ENCODE assay signal across 8 mouse cellular contexts in the genomic region with DNA sequence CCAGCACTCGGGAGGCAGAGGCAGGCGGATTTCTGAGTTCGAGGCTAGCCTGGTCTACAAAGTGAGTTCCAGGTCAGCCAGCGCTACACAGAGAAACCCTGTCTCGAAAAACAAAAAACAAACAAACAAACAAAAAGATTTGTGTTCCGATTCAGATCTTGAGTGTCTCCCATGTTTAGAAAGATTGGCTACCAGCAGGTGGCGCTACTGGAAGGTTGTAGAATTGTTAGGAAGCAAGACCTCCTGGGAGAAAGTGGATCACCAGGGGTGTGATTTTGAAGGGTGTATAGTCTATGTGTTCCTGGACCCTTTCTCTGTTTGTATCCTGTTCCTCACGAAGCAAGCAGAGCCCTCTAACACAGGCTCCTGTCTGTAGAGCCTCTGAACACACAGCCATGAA. TPM values are rescaled to one million over a fixed set of nuclear protein-coding genes. Genes with fewer than 3 reads are reported as not detected.
DNase-seq lines count a peak whose midpoint lies in the region; ATAC-seq and TF ChIP-seq lines count a peak whose summit lies in the region.

No protein-coding gene starts in this region.

- intact Hi-C loops in gastrocnemius, adult 2 months (cut with DNase I), result no loop called here
- intact Hi-C loops in gastrocnemius, postnatal 36 days (cut with DNase I), result loop anchor here (5.0 kb wide), 1 partner anchor 49 kb away; no protein-coding TSS in a partner anchor
- intact Hi-C loops in heart, postnatal 14 days (cut with DNase I), result no loop called here

- H3K36me3 ChIP-seq in neural tube, embryonic 15.5 days, result no peaks in the 10 kb centered on the region
- H3K36me3 ChIP-seq in stomach, postnatal 0 days (ENCODE audit: control insufficient read depth, insufficient read depth, low read length), result no peaks in the 10 kb centered on the region

- no peak for ATAC-seq in neural tube, embryonic 15.5 days (ENCODE audit: low FRiP score)
- no peak for ATAC-seq in stomach, postnatal 0 days (ENCODE audit: low FRiP score, low TSS enrichment)

- peaks cover 10% of the 10 kb centered on the region for H3K4me1 ChIP-seq in neural tube, embryonic 15.5 days
- H3K4me1 ChIP-seq in stomach, postnatal 0 days (replicated peaks; ENCODE audit: control insufficient read depth, insufficient read depth), result no peaks in the 10 kb centered on the region

- peak; percentile 66 for TF ChIP-seq CTCF in gastrocnemius, adult 2 months (IDR thresholded peaks at IDR 0.05)
- peak; percentile 70 for TF ChIP-seq CTCF in stomach, postnatal 0 days (IDR thresholded peaks at IDR 0.05; ENCODE audit: low read depth)

- H3K9me3 ChIP-seq in neural tube, embryonic 15.5 days (replicated peaks), result no peaks in the 10 kb centered on the region
- no peaks in the 10 kb centered on the region for H3K9me3 ChIP-seq in stomach, postnatal 0 days (ENCODE audit: control insufficient read depth, low read length)

- no peak overlapping the region for H3K9ac ChIP-seq in neural tube, embryonic 15.5 days (replicated peaks)
- no peak overlapping the region for H3K9ac ChIP-seq in stomach, postnatal 0 days (ENCODE audit: low read length)

- no peak overlapping the region for H3K4me3 ChIP-seq in gastrocnemius, adult 2 months
- no peak overlapping the region for H3K4me3 ChIP-seq in neural tube, embryonic 15.5 days (replicated peaks)
- H3K4me3 ChIP-seq in stomach, postnatal 0 days (ENCODE audit: low read depth, low read length), result no peak overlapping the region

- 87% methylated on average over 8 of the region's 8 CpGs for WGBS in neural tube, embryonic 15.5 days
- 73% methylated on average over 8 of the region's 8 CpGs for WGBS in stomach, postnatal 0 days

- DNase-seq in gastrocnemius, adult 2 months, result peak; percentile 53
- DNase-seq in gastrocnemius, postnatal 36 days, result no peak
- DNase-seq in neural tube, embryonic 10.5 days (ENCODE audit: extremely low spot score, low spot score), result peak; percentile 33
- peak; percentile 85 for DNase-seq in R1 (ENCODE audit: low read depth, low spot score)
- peak; percentile 41 to 65 for DNase-seq in heart, postnatal 14 days
- DNase-seq in stomach, postnatal 0 days (ENCODE audit: low spot score), result peak; percentile 20
- DNase-seq in Muller cell, postnatal 12 days (ENCODE audit: inconsistent ontology term), result no peak

- no peak for TF ChIP-seq EP300 in stomach, postnatal 0 days (optimal IDR thresholded peaks at IDR 0.05)

- H3K27ac ChIP-seq in gastrocnemius, adult 2 months, result no peak overlapping the region
- no peak overlapping the region for H3K27ac ChIP-seq in neural tube, embryonic 15.5 days (replicated peaks)
- no peak overlapping the region for H3K27ac ChIP-seq in stomach, postnatal 0 days (replicated peaks)

- H3K27me3 ChIP-seq in neural tube, embryonic 15.5 days (replicated peaks), result no peaks in the 10 kb centered on the region
- H3K27me3 ChIP-seq in stomach, postnatal 0 days (ENCODE audit: control insufficient read depth, insufficient read depth, low read length), result no peaks in the 10 kb centered on the region

- no peak overlapping the region for H3K4me2 ChIP-seq in neural tube, embryonic 15.5 days
- no peak overlapping the region for H3K4me2 ChIP-seq in stomach, postnatal 0 days (replicated peaks; ENCODE audit: low read depth)

RNA-seq across cellular contexts. Expression of gene Kcnmb1, which starts 4.1 kb away (rescaled TPM):
- total RNA-seq in gastrocnemius, adult 2 months (2021), result under 1 TPM; 0.17 to 0.23 TPM
- under 1 TPM; 0.10 TPM for total RNA-seq in gastrocnemius, postnatal 36 days (2021)
- polyA plus RNA-seq in neural tube, embryonic 15.5 days (2015; fragmentation: Nextera tagmentation; extraction: Ambion mirVana), result 0.36 and 0.45 TPM in 2 replicates
- 1 to 10 TPM in 1 of 2 experiments, under 1 TPM in 1; 0.80 to 1.1 TPM for total RNA-seq in heart, postnatal 14 days (2021)
- polyA plus RNA-seq in stomach, postnatal 0 days (2015; fragmentation: Nextera tagmentation; extraction: Ambion mirVana), result 2.8 and 3.3 TPM in 2 replicates

RNA-seq across cellular contexts. Expression of gene Kcnip1, which starts 34.2 kb away (rescaled TPM):
- not detected for total RNA-seq in gastrocnemius, adult 2 months (2021)
- total RNA-seq in gastrocnemius, postnatal 36 days (2021), result not detected
- polyA plus RNA-seq in neural tube, embryonic 15.5 days (2015; fragmentation: Nextera tagmentation; extraction: Ambion mirVana), result 129 and 147 TPM in 2 replicates
- total RNA-seq in heart, postnatal 14 days (2021), result not detected
- 3.9 and 5.1 TPM in 2 replicates for polyA plus RNA-seq in stomach, postnatal 0 days (2015; fragmentation: Nextera tagmentation; extraction: Ambion mirVana)

Comparison
In these comparisons a context has a peak if more than half of its experiments do, and no peak if none do; other contexts are left out.
1. DNase-seq: peak in gastrocnemius, adult 2 months (single experiment), neural tube, embryonic 10.5 days (single experiment), R1 (single experiment), heart, postnatal 14 days (2 of 2) and stomach, postnatal 0 days (single experiment); none in gastrocnemius, postnatal 36 days (0 of 2) and Muller cell, postnatal 12 days (single experiment).